Mouse (Mus musculus) forebrain, embryonic 11.5 days (tissue): ENCODE measurements around the gene Col23a1. TPM values are rescaled to one million over a fixed set of nuclear protein-coding genes. Genes with fewer than 3 reads are reported as not detected.

Experiments
- ATAC-seq: fragments of 200-750 bp; cut with Nextera tagmentation; replicated peaks from 2 replicates; pipeline ENCODE4 v1.8.0; 2017; ENCODE audit warnings: moderate TSS enrichment; ENCODE audit not compliant: low FRiP score
- DNase-seq: peaks from one replicate; pipeline ENCODE4 v3.0.0-alpha.2; 2017; ENCODE audit warnings: low spot score
- H3K27ac ChIP-seq: fragments of 300-500 bp; sonication (generic); 2 replicates; pipeline ENCODE4 v1.5.1; 2014; ENCODE audit warnings: low read depth, low read length
- H3K27me3 ChIP-seq: fragments of 300-500 bp; sonication (generic); 2 replicates; pipeline ENCODE4 v1.6.1; 2014; ENCODE audit warnings: mild to moderate bottlenecking, low read length, mixed read lengths; ENCODE audit not compliant: control insufficient read depth, insufficient read depth
- H3K36me3 ChIP-seq: fragments of 300-500 bp; sonication (generic); 2 replicates; pipeline ENCODE4 v1.6.1; 2014; ENCODE audit warnings: mild to moderate bottlenecking, low read length, moderate library complexity, mixed read lengths; ENCODE audit not compliant: control insufficient read depth, insufficient read depth
- H3K4me1 ChIP-seq: fragments of 300-500 bp; sonication (generic); replicated peaks from 2 replicates; pipeline ENCODE4 v1.6.1; 2014; ENCODE audit warnings: low read length, mixed read lengths; ENCODE audit not compliant: control insufficient read depth, insufficient read depth
- H3K4me2 ChIP-seq: fragments of 300-500 bp; sonication (generic); 2 replicates; pipeline ENCODE4 v1.6.1; 2014; ENCODE audit warnings: low read depth, mild to moderate bottlenecking, low read length, moderate library complexity, mixed read lengths; ENCODE audit not compliant: severe bottlenecking
- H3K4me3 ChIP-seq: fragments of 300-500 bp; sonication (generic); 2 replicates; pipeline ENCODE4 v1.5.1; 2014; ENCODE audit warnings: low read depth, low read length
- H3K9ac ChIP-seq: fragments of 300-500 bp; sonication (generic); 2 replicates; pipeline ENCODE4 v1.6.1; 2014; ENCODE audit warnings: low read length
- H3K9me3 ChIP-seq: fragments of 300-500 bp; sonication (generic); 2 replicates; pipeline ENCODE4 v1.6.1; 2016; ENCODE audit warnings: low read length, mixed read lengths; ENCODE audit not compliant: control insufficient read depth
- WGBS: fragments of 180-500 bp; shearing (Covaris S2); extraction: QIAGEN DNeasy Blood & Tissue Kit; methylation state at CpG from one replicate; pipeline ENCODE4 v1.1.7; 2014; 5-methylcytosine and 5-hydroxymethylcytosine counted together
- polyA plus RNA-seq: library from polyadenylated mRNA; unstranded; fragments of >200 nt; fragmentation: Nextera tagmentation; extraction: Ambion mirVana; gene quantifications from 2 replicates; pipeline ENCODE4 v1.2.1, GENCODE M21; 2014

The Col23a1 gene
- polyA plus RNA-seq, 1 experiment from 2014 or later: 7.5 TPM

GRCm38 (mm10) chr11:51565951-51566350 is 276.2 kb downstream of the Col23a1 start:
- no peaks in the 10 kb centered on the region for H3K4me1 ChIP-seq
- H3K4me3 ChIP-seq: no peak overlapping the region
- H3K4me2 ChIP-seq: no peak overlapping the region
- H3K27me3 ChIP-seq: no peaks in the 10 kb centered on the region
- H3K27ac ChIP-seq: no peak overlapping the region
- ATAC-seq: no peak
- no peak overlapping the region for H3K9ac ChIP-seq
- no peak for DNase-seq
- WGBS: 85% methylated on average over 6 of the region's 6 CpGs
- no peaks in the 10 kb centered on the region for H3K9me3 ChIP-seq
- no peaks in the 10 kb centered on the region for H3K36me3 ChIP-seq

DNA sequence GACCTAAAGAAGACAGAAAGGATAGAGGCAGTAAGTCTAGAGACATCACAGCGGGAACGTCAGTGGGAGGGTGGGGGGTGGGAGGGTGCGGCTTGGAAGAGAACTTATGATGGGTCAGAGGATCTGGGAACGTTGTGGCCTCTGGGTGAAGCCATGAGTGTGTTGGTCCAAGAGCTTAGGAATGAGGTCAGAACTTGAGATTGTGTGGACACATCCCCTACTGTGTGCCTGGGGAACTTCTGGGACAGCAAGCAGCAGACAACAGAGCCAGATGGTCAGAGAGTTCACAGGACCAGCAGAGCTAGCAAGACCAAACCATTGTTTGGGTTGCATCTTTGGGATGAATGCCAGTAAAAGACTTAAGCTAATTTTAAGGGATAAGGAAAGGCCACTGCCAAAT is 279.1 kb downstream of the Col23a1 start:
- DNase-seq: no peak
- 90% methylated on average over 4 of the region's 4 CpGs for WGBS
- H3K4me1 ChIP-seq: no peaks in the 10 kb centered on the region
- ATAC-seq: no peak
- no peaks in the 10 kb centered on the region for H3K27me3 ChIP-seq
- H3K27ac ChIP-seq: no peak overlapping the region
- no peaks in the 10 kb centered on the region for H3K9me3 ChIP-seq
- H3K4me2 ChIP-seq: no peak overlapping the region
- no peaks in the 10 kb centered on the region for H3K36me3 ChIP-seq
- no peak overlapping the region for H3K9ac ChIP-seq
- H3K4me3 ChIP-seq: no peak overlapping the region

GRCm38 (mm10) chr11:51576454-51576853 is 286.7 kb downstream of the Col23a1 start:
- Histone ChIP-seq H3K27me3 (no peaks in the 10 kb centered on the region), H3K9ac (no peak overlapping the region), H3K4me1 (no peaks in the 10 kb centered on the region), H3K27ac (no peak overlapping the region), H3K4me2 (no peak overlapping the region), H3K4me3 (no peak overlapping the region), H3K36me3 (no peaks in the 10 kb centered on the region), H3K9me3 (no peaks in the 10 kb centered on the region)
- ATAC-seq (no peak), DNase-seq (no peak)
- WGBS: 87% methylated on average over 4 of the region's 4 CpGs

DNA sequence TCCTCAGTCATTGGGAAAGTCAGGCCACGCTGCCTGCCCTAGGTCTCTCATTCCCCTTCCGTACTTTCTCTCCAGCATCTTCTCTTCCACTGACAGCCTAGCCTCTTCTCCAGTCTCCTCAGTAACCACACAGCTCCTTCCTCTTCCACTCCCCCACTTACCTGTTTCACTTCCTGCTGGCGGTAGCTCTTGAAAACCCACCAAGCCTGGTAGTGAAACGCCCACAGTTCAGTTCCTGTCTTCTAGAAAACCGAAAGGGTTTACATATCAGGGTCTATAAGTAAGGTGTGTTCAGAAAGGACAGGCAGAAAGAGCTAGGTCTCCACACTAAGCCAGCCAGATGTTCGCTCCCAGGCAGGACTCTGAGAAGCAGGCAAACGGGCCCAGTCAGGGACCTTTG is 287.9 kb downstream of the Col23a1 start:
- Histone ChIP-seq H3K9ac (no peak overlapping the region), H3K36me3 (no peaks in the 10 kb centered on the region), H3K27ac (no peak overlapping the region), H3K4me2 (no peak overlapping the region), H3K9me3 (no peaks in the 10 kb centered on the region), H3K27me3 (no peaks in the 10 kb centered on the region), H3K4me3 (no peak overlapping the region), H3K4me1 (no peaks in the 10 kb centered on the region)
- no peak for ATAC-seq
- DNase-seq: no peak
- 92% methylated on average over 7 of the region's 7 CpGs for WGBS

GRCm38 (mm10) chr11:51579024-51579423 is 289.3 kb downstream of the Col23a1 start:
- 71% methylated on average over 4 of the region's 4 CpGs for WGBS
- DNase-seq: no peak
- H3K27ac ChIP-seq: no peak overlapping the region
- no peak overlapping the region for H3K4me2 ChIP-seq
- H3K9ac ChIP-seq: no peak overlapping the region
- H3K9me3 ChIP-seq: no peaks in the 10 kb centered on the region
- ATAC-seq: no peak
- no peaks in the 10 kb centered on the region for H3K36me3 ChIP-seq
- H3K4me3 ChIP-seq: no peak overlapping the region
- H3K27me3 ChIP-seq: no peaks in the 10 kb centered on the region
- peaks cover 6% of the 10 kb centered on the region for H3K4me1 ChIP-seq

GRCm38 (mm10) chr11:51582713-51583112 is 293.0 kb downstream of the Col23a1 start:
- Histone ChIP-seq H3K4me1 (peaks cover 10% of the 10 kb centered on the region), H3K4me3 (no peak overlapping the region), H3K27ac (no peak overlapping the region), H3K4me2 (no peak overlapping the region), H3K9me3 (no peaks in the 10 kb centered on the region), H3K27me3 (no peaks in the 10 kb centered on the region), H3K36me3 (peaks cover 10% of the 10 kb centered on the region), H3K9ac (no peak overlapping the region)
- DNase-seq (peak; percentile 87), ATAC-seq (no peak)
- 16% methylated on average over 8 of the region's 8 CpGs for WGBS

GRCm38 (mm10) chr11:51584057-51584430 is 294.3 kb downstream of the Col23a1 start:
- peak; percentile 19; the same call in 1 of the 2 replicates for ATAC-seq
- no peaks in the 10 kb centered on the region for H3K27me3 ChIP-seq
- 7% methylated on average over 9 of the region's 9 CpGs for WGBS
- peak overlapping the region; percentile 83 for H3K4me2 ChIP-seq
- H3K36me3 ChIP-seq: peaks cover 19% of the 10 kb centered on the region
- H3K4me1 ChIP-seq: peaks cover 10% of the 10 kb centered on the region
- H3K4me3 ChIP-seq: peak overlapping the region; percentile 61
- no peaks in the 10 kb centered on the region for H3K9me3 ChIP-seq
- peak overlapping the region; percentile 88 for H3K9ac ChIP-seq
- peak overlapping the region; percentile 82 for H3K27ac ChIP-seq
- peak; percentile 58 for DNase-seq

DNA sequence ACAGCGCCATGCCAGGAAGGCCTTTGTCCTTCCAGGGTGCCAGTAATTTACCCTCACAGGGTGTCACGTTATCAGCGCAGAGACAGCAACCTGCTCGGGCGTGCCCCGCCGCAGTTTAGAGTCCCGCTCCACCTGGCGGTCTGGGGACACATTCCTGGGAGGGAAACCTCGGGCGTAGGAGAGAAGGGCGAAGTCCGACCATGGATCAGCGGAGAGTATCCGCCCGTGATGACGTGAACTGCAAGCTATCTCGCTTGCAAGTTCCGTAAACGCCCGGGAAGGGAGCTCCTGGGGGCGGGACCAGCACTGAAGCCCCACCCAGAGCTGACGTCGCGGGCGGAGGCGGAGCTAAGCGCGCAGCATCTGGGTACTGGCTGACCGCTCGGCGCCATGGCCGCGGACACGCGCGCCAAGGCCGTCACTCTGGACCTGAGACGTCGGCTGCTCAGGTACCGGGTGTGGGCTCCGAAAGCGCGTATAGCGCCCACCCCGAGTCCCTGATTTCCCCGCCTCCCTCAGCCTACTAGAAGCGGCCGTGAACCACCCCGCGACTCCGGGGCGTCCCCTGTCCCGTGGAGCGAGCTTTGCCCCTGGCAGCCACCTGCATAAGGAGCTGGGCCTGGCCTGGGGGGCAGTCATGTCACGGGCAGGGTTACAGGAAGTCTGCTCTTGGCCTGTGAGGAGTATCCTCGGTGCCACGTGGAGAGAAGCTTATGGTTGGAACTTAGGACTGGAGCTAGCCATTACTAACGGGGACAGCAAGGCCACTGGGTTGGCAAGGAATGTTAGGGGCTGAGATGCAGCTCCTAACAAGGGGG is 294.9 kb downstream of the Col23a1 start, which contains the start of gene Phykpl:
Phykpl (plus strand) TSS at position 327 of the 818 bp plus-strand sequence.
- DNase-seq (peak; percentile 99), ATAC-seq (peak; percentile 92)
- Histone ChIP-seq H3K27me3 (no peaks in the 10 kb centered on the region), H3K27ac (peak within 1 kb of the TSS; percentile 82), H3K9me3 (no peaks in the 10 kb centered on the region), H3K4me2 (peak within 1 kb of the TSS; percentile 83), H3K4me1 (peaks cover 10% of the 10 kb centered on the region), H3K9ac (peak within 1 kb of the TSS; percentile 88), H3K36me3 (peaks cover 25% of the 10 kb centered on the region), H3K4me3 (peak within 1 kb of the TSS; percentile 61)
- under 1% methylated on average over 59 of the region's 59 CpGs for WGBS
